16 mouse cellular contexts compared by ENCODE assay signal in the genomic region with DNA sequence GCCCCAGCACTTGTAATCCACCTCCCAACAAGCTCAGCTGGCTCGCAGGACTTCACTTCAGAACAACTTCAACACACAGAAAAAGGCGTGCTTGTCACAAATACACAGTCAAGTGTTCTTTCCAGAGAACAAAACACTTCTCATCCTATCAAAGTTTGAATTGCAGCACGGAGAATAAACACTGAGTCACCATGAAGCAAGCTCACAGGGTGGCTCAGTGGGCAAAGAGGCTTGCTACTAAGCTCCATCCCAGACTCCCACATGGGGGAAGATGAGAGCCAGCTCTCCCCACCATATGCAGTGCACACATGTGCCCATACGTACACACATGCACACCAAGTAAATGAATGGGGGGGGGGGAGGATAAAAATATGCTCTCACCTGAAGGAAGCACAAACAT. TPM values are rescaled to one million over a fixed set of nuclear protein-coding genes. Genes with fewer than 3 reads are reported as not detected.
DNase-seq lines count a peak whose midpoint lies in the region; ATAC-seq and TF ChIP-seq lines count a peak whose summit lies in the region.
"Had no signal": no experiment of that assay in that cellular context is flagged by ENCODE, and none has a peak within 500 bp of the region (broad histone marks: within the 10 kb centered on the region; RNA-seq: fewer than 3 reads in every experiment).

No protein-coding gene starts in this region.

- H3K4me1 ChIP-seq in forebrain, postnatal 0 days (ENCODE audit: insufficient read depth) = no peaks in the 10 kb centered on the region
- H3K4me1 ChIP-seq in olfactory bulb, adult 2 months (ENCODE audit: control insufficient read depth, insufficient read depth, low read length) = peaks cover 9% of the 10 kb centered on the region; the same call in 1 of the 2 replicates
- H3K4me1 ChIP-seq in kidney, embryonic 16.5 days (ENCODE audit: insufficient read depth, low read length) = peaks cover 12% of the 10 kb centered on the region; the same call in 1 of the 2 replicates

- TF ChIP-seq POLR2A in olfactory bulb, adult 2 months (IDR thresholded peaks at IDR 0.05; ENCODE audit: insufficient read depth, low read depth, low read length) = no peak

- WGBS in forebrain, postnatal 0 days = 30% methylated on average over 4 of the region's 4 CpGs
- 29% methylated on average over 4 of the region's 4 CpGs for WGBS in olfactory bulb, adult 2 months
- 78% methylated on average over 4 of the region's 4 CpGs for whole genome bisulfite sequencing in kidney, embryonic 16.5 days

- no peak overlapping the region for H3K9ac ChIP-seq in forebrain, postnatal 0 days
- H3K9ac ChIP-seq in kidney, embryonic 16.5 days (replicated peaks; ENCODE audit: low read length) = no peak overlapping the region
- H3K9ac ChIP-seq: embryonic facial prominence, embryonic 13.5 days; liver, embryonic 12.5 days had no signal

- H3K4me3 ChIP-seq in forebrain, postnatal 0 days (ENCODE audit: low read depth, low read length) = no peak overlapping the region
- no peak overlapping the region for H3K4me3 ChIP-seq in olfactory bulb, adult 2 months (ENCODE audit: insufficient read depth, low read depth, low read length)
- H3K4me3 ChIP-seq in kidney, embryonic 16.5 days (ENCODE audit: low read length) = no peak overlapping the region
- H3K4me3 ChIP-seq: embryonic facial prominence, embryonic 13.5 days; liver, embryonic 12.5 days had no signal

- peak; percentile 83 for DNase-seq in heart, adult 11 months
- DNase-seq in heart, postnatal 4 days = no peak
- DNase-seq in lung, adult 18-20 months = peak; percentile 55 to 81
- DNase-seq in lung, postnatal 14 days = no peak
- no peak for DNase-seq in forebrain, postnatal 0 days
- DNase-seq in right cerebral cortex, adult 2 months (ENCODE audit: low spot score in 2 of 2) = no peak
- DNase-seq: cerebellum, adult 9-10 months had no signal

- no peak overlapping the region for H3K27ac ChIP-seq in forebrain, postnatal 0 days (ENCODE audit: low read depth, low read length)
- H3K27ac ChIP-seq in olfactory bulb, adult 2 months (ENCODE audit: insufficient read depth, low read depth, low read length) = peak overlapping the region; percentile 37; the same call in 1 of the 2 replicates
- H3K27ac ChIP-seq in kidney, embryonic 16.5 days (ENCODE audit: low read length) = no peak overlapping the region
- H3K27ac ChIP-seq: embryonic facial prominence, embryonic 13.5 days; liver, embryonic 12.5 days had no signal

- no peaks in the 10 kb centered on the region for H3K27me3 ChIP-seq in forebrain, postnatal 0 days (ENCODE audit: insufficient read depth, low read length)
- no peaks in the 10 kb centered on the region for H3K27me3 ChIP-seq in kidney, embryonic 16.5 days (ENCODE audit: insufficient read depth, low read length)
- H3K27me3 ChIP-seq: embryonic facial prominence, embryonic 13.5 days had no signal

- ATAC-seq in forebrain, postnatal 0 days = peak; percentile 44; the same call in 1 of the 2 replicates
- ATAC-seq in kidney, embryonic 16.5 days (ENCODE audit: low FRiP score, low TSS enrichment) = no peak
- ATAC-seq: activated CD4-positive, CD25-positive, alpha-beta regulatory T cell, adult 4 months; intestine, embryonic 16.5 days; liver, embryonic 12.5 days had no signal

- H3K36me3 ChIP-seq in forebrain, postnatal 0 days (ENCODE audit: insufficient read depth) = no peaks in the 10 kb centered on the region
- no peaks in the 10 kb centered on the region for H3K36me3 ChIP-seq in kidney, embryonic 16.5 days (ENCODE audit: insufficient read depth, low read length)
- H3K36me3 ChIP-seq: embryonic facial prominence, embryonic 13.5 days; liver, embryonic 12.5 days had no signal

- no peak for TF ChIP-seq CTCF in forebrain, postnatal 0 days (IDR thresholded peaks at IDR 0.05; ENCODE audit: low read depth)
- TF ChIP-seq CTCF in olfactory bulb, adult 2 months (IDR thresholded peaks at IDR 0.05; ENCODE audit: insufficient read depth, low read depth, low read length) = no peak

- H3K9me3 ChIP-seq in forebrain, postnatal 0 days (ENCODE audit: low read length) = no peaks in the 10 kb centered on the region
- H3K9me3 ChIP-seq in kidney, embryonic 16.5 days (ENCODE audit: low read length) = no peaks in the 10 kb centered on the region
- H3K9me3 ChIP-seq: embryonic facial prominence, embryonic 13.5 days; liver, embryonic 12.5 days had no signal

- H3K4me2 ChIP-seq in forebrain, postnatal 0 days (ENCODE audit: low read depth) = no peak overlapping the region
- no peak overlapping the region for H3K4me2 ChIP-seq in kidney, embryonic 16.5 days (replicated peaks; ENCODE audit: low read depth, low read length)
- H3K4me2 ChIP-seq: embryonic facial prominence, embryonic 13.5 days; liver, embryonic 12.5 days had no signal

RNA-seq across cellular contexts. Expression of a gene that starts 8.9 kb away (rescaled TPM):
- 10 to 100 TPM; 49.5 to 50.6 TPM for total RNA-seq in heart, postnatal 4 days (2021)
- total RNA-seq in forebrain, postnatal 0 days (2014; rRNA removed) = 12.7 and 14.0 TPM in 2 replicates
- polyA plus RNA-seq in forebrain, postnatal 0 days (2015; fragmentation: Nextera tagmentation; extraction: Ambion mirVana) = 7.0 and 10.1 TPM in 2 replicates
- polyA plus RNA-seq in olfactory bulb, adult 2 months (2012; ENCODE audit: insufficient read depth, insufficient read length, low replicate concordance, missing spikeins) = not detected in 2 replicates
- polyA plus RNA-seq in kidney, embryonic 16.5 days (2015; fragmentation: Nextera tagmentation; extraction: Ambion mirVana) = 8.4 and 10.6 TPM in 2 replicates
- total RNA-seq: MEL had no signal

RNA-seq across cellular contexts. Expression of a gene that starts 39.3 kb away (rescaled TPM):
- not detected for total RNA-seq in heart, postnatal 4 days (2021)
- not detected in 2 replicates for total RNA-seq in forebrain, postnatal 0 days (2014; rRNA removed)
- 0.11 and 0.14 TPM in 2 replicates for polyA plus RNA-seq in forebrain, postnatal 0 days (2015; fragmentation: Nextera tagmentation; extraction: Ambion mirVana)
- not detected in 2 replicates for polyA plus RNA-seq in olfactory bulb, adult 2 months (2012; ENCODE audit: insufficient read depth, insufficient read length, low replicate concordance, missing spikeins)
- polyA plus RNA-seq in kidney, embryonic 16.5 days (2015; fragmentation: Nextera tagmentation; extraction: Ambion mirVana) = 0.06 TPM in 1 of 2 replicates, not detected in the other
- total RNA-seq: heart, adult 8-10 months; MEL had no signal
- polyA plus RNA-seq: large intestine, adult 2 months; liver, embryonic 12.5 days had no signal

Comparison
In these comparisons a context has a peak if more than half of its experiments do, and no peak if none do; other contexts are left out.
1. DNase-seq: peak in heart, adult 11 months (single experiment) and lung, adult 18-20 months (2 of 2); none in heart, postnatal 4 days (single experiment), lung, postnatal 14 days (single experiment), forebrain, postnatal 0 days (single experiment) and right cerebral cortex, adult 2 months (0 of 2).